Mouse (Mus musculus): Measurements from ENCODE around the gene Cda.
"Not testable (repeated sequence)": the region's sequence is repeated elsewhere in the genome, so short reads cannot be mapped to it uniquely, and the experiment has no call there.

The Cda gene

GRCm38 (mm10) chr4:138335036-138335435, 32.8 kb downstream of the Cda start:
- DNase-seq (ENCODE audit: low read depth, low spot score): no peak

- no peak for DNase-seq (ENCODE audit: low read depth, low spot score)
Measured at GRCm38 (mm10) chr4:138333135-138333534, 34.7 kb downstream of the Cda start.

- DNase-seq (ENCODE audit: low read depth, low spot score): no peak
Measured at GRCm38 (mm10) chr4:138331647-138332046, 36.1 kb downstream of the Cda start.

DNA sequence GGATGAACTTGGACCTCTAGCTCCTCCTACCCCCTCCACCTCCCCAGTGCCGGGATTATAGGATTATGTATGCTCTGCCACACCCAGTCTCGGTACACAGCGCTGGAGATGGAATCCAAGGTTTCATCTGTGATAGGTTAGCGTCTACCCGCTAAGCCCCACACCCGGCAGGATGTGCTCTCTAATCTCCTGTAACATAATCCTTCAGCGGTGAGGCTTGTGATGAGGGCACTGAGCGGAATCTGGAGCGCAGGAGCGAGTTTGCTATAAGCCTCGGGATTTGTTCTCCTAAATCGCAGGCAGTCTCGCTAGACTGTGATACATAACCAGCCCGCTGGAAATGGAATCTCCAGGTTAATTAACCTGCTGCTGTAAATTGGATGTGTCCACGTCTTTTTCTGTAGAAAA, 37.5 kb downstream of the Cda start:
- DNase-seq (ENCODE audit: low read depth, low spot score): no peak

GRCm38 (mm10) chr4:138327891-138328470, 39.8 kb downstream of the Cda start:
- no peak for DNase-seq (ENCODE audit: low read depth, low spot score)

- not testable (repeated sequence) for DNase-seq (ENCODE audit: low read depth, low spot score)
Measured at GRCm38 (mm10) chr4:138327155-138327554, 40.6 kb downstream of the Cda start.

- peak; percentile 93 for DNase-seq (ENCODE audit: low read depth, low spot score)
Measured at GRCm38 (mm10) chr4:138326077-138326695, 41.6 kb downstream of the Cda start, which contains the start of gene Pink1. Gene Pink1, minus strand, starts transcription at chr4:138326307.

GRCm38 (mm10) chr4:138325466-138326076, 42.2 kb downstream of the Cda start:
- DNase-seq (ENCODE audit: low read depth, low spot score): peak; percentile 91

- DNase-seq (ENCODE audit: low read depth, low spot score): no peak
Measured at GRCm38 (mm10) chr4:138324451-138324850, 43.3 kb downstream of the Cda start.

DNA sequence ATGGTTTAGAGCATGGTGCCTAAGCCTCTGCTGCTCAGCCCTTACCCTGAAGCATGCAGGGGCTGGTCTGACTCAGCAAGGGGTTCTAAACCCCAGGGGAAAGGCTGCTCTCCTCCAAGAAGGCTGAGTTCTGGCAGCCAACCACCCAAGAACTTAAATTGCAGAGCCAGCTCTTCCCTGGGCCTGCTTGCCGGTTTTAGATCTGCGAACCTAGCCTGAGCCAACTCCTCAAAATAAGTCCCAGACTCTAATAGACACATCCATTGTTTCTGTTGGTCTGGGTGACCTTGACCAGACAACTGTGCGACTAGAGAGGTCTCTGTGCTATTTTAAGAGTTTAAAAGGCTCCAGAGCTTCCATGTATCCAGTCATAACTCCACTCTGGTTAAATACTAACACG, 44.0 kb downstream of the Cda start:
- DNase-seq (ENCODE audit: low read depth, low spot score): no peak

GRCm38 (mm10) chr4:138322692-138323091, 45.1 kb downstream of the Cda start:
- no peak for DNase-seq (ENCODE audit: low read depth, low spot score)

- DNase-seq (ENCODE audit: low read depth, low spot score): no peak
Measured at GRCm38 (mm10) chr4:138321488-138321887, 46.3 kb downstream of the Cda start.

GRCm38 (mm10) chr4:138320711-138321110, 47.1 kb downstream of the Cda start:
- no peak for DNase-seq (ENCODE audit: low read depth, low spot score)

DNA sequence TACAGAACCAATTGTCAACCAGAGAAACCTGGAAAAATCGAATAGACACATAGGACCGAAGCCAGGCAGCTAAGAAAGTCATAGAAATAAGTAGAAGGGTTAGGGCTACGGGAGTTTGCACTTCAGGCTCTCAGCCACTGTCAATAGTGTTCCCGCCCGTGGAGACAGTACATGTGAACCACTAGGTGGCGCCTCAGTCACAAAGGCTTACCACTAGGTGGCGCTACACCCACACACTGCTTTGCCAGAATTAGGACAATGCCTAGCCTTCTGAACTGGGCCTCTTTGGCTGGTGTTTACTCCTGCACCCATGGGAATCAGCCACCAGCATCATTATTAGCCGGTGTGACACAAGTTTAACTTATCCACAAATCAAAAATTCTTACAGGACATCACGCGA, 48.3 kb downstream of the Cda start:
- DNase-seq (ENCODE audit: low read depth, low spot score): peak; percentile 75

DNA sequence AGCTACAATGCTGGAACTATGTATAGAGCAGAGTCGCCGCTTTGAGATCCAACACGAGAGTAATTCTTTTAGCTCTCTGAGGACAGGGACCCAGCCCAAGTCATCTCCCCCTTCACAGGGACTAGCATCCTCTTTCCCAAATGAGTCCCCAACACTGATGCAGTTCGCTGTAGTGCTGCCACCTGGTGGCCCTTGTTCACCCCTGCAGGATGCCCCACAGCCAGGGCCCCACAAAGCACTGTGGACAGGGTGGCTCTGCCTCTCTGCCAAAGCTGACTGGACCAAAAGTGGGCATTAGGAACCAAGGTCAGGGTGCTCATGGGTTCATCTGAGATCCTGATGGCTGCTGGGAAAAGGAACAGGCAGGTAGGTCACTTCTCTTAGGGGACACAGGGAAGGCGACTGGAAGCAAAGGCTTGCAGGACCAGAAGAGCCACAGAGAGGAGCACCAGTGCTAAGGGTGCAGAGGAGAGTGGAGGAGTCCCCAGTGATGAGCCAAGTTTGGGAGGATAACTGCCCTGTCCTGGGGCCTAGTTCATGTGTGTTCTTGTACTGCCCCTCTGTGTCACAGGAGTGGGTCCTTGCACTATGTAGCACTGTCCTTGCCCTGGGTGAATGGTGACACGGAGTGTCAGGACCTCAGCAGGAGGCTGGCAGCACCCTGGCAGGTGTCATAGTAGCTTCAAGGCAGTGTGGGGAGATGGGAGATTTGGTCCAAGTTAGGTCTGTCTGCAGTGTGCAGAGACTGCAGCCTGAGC, 49.1 kb downstream of the Cda start:
- peak; percentile 54 for DNase-seq (ENCODE audit: low read depth, low spot score)

GRCm38 (mm10) chr4:138316369-138316768, 51.4 kb downstream of the Cda start:
- DNase-seq (ENCODE audit: low read depth, low spot score): no peak

DNA sequence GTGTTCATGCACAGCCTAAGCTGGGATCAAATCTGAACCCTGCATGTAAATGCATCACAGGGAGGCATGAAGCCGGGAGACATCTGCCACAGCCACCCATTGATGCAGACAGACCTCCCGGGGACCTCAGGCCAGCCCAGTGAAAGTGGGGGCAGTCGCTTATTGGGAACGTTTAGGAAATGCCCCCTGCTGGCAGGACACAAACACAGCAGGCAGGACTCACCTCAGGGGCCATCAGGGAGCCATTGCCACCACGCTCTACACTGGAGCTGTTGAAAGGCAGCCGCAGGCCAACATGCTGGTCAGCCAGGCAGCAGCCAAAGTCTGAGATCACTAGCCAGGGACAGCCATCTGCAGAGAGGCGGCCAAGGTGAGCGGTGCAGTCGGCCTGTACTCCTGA, 52.0 kb downstream of the Cda start:
- DNase-seq (ENCODE audit: low read depth, low spot score): peak; percentile 59

- DNase-seq (ENCODE audit: low read depth, low spot score): no peak
Measured at GRCm38 (mm10) chr4:138313795-138314194, 54.0 kb downstream of the Cda start.

DNA sequence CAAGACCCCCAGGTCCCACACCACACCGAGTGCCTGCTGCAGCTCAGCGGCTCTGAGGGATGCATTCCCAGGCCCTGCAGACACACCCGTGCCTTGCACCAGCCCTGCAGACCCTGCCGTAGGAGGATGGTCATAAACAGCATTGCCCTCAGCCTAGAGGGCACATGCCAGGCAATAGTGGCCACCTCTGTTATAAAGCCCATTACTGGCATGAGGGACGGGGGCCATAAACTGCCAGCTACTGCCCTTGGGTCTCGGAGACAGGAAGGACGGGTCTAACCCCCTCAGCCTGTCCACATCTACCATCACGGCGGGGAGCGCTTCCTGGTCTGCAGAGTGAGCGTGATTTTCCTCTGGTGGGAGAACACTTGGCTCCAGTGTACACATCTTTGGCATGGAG, 54.8 kb downstream of the Cda start:
- no peak for DNase-seq (ENCODE audit: low read depth, low spot score)

DNA sequence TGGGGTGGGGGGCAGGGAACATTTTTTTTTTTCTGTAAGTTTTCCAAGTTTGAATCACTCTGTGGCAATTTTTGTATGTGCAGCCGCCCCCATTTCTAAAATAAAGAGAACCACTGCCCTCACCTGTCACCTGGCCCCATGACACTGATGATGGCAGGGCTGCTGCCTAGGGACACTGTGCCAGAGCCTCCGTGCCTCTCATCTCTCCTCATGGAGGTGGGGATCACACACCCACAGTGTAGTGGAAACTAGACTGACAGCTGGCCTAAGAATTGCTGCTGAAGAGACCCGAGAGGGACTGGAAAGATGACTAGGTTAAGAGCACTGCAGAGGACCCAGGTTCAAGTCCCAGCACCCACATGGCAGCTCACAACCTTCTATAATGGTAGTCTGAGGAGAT, 55.7 kb downstream of the Cda start:
- no peak for DNase-seq (ENCODE audit: low read depth, low spot score)

GRCm38 (mm10) chr4:138311595-138311994, 56.2 kb downstream of the Cda start:
- DNase-seq (ENCODE audit: low read depth, low spot score): no peak

GRCm38 (mm10) chr4:138310311-138310910, 57.4 kb downstream of the Cda start:
- DNase-seq (ENCODE audit: low read depth, low spot score): no peak
